Mouse (Mus musculus) heart, adult 2 months (tissue): ENCODE results near the gene Faap100.

Source experiments
- CTCF ChIP-seq: fragments of 200-600 bp; IDR thresholded peaks from 2 replicates; pipeline ENCODE4 v1.8.1; 2022; ENCODE audit warnings: antibody characterized with exemption, mild to moderate bottlenecking, moderate library complexity
- POLR2A ChIP-seq: fragments of 200-500 bp; IDR thresholded peaks from 2 replicates; pipeline ENCODE4 v1.6.1; 2011; ENCODE audit warnings: mild to moderate bottlenecking, low read depth, low read length, control low read depth; ENCODE audit not compliant: insufficient read depth

DNA sequence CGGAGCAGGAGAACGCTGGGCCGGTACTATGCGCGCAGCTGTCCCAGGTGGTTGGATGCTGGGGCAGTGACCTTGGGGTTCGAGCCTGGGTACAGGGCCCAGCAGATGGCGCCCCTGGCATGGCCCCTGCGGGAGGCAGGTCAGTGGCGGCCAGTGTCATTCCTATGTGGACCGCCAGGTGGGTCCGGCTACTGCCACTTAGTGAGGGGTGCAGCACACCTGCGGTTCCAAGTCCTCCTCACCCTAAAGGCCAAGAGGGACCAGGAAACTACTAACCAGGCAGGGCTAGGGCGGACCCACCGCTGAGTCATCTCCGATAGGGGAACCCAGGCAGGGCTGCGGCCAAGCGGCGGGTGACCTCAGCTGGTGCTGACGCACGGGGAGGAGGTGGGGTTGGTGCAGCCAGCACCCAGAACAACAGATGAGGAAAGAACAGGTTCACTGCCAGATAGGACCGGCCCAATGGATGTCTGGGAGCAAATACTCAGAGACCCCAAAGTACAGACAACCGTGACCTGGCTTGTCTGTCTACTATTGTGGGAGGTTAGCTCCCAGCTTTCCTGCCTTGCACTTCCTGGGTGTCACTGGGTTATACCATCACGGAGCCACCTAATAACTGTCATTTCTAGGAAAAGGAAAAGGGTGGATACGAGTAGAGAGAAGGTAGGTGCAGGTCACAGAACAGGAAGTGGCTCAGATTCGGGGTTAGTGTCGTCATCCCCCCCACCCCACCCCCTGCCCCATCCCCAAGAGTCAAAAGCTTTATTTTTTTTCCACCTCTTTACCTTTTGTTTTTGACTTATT lies 24.9 kb downstream of the Faap100 start:
- TF ChIP-seq POLR2A, result peak; percentile 49
- TF ChIP-seq CTCF, result peak; percentile 87
